Mouse (Mus musculus): ENCODE measurements at regions not wholly inside any gene's neighbourhood (a gene's known extent, or its start where the extent isn't known, plus 50 kb on each side); places are given as distances from the start of the nearest gene placed in this dataset.

GRCm38 (mm10) chr1:55874868-55875144, 469.1 kb downstream of the Plcl1 start:
- Histone ChIP-seq H3K36me3 (ENCODE audit: control insufficient read depth, insufficient read depth, low read length) (no peaks in the 10 kb centered on the region), H3K9ac (ENCODE audit: low read depth, low read length) (no peak overlapping the region), H3K4me3 (ENCODE audit: insufficient read depth, low read depth, low read length) (no peak overlapping the region), H3K79me2 (ENCODE audit: control insufficient read depth, insufficient read depth, low read length) (no peaks in the 10 kb centered on the region), H3K4me1 (ENCODE audit: control insufficient read depth, insufficient read depth, low read length) (no peaks in the 10 kb centered on the region), H3K27me3 (ENCODE audit: control insufficient read depth, insufficient read depth, low read length) (no peaks in the 10 kb centered on the region), H3K27ac (replicated peaks; ENCODE audit: insufficient read depth, low read depth, low read length) (no peak overlapping the region)
- DNase-seq (ENCODE audit: extremely low read depth, low read depth, low spot score) = peak; percentile 16
- WGBS = 65% methylated on average over 4 of the region's 4 CpGs
- TF ChIP-seq POLR2A (IDR thresholded peaks at IDR 0.05; ENCODE audit: extremely low read depth, insufficient read depth, low read length) = no peak
- TF ChIP-seq CTCF (IDR thresholded peaks at IDR 0.05; ENCODE audit: low read depth, low read length) = peak; percentile 23; the same call in 1 of the 2 replicates

GRCm38 (mm10) chr1:55884576-55884975, 478.9 kb downstream of the Plcl1 start:
- H3K9ac ChIP-seq (ENCODE audit: low read depth, low read length) = no peak overlapping the region
- H3K27ac ChIP-seq (replicated peaks; ENCODE audit: insufficient read depth, low read depth, low read length) = no peak overlapping the region
- no peak for DNase-seq (ENCODE audit: extremely low read depth, low read depth, low spot score)
- TF ChIP-seq CTCF (IDR thresholded peaks at IDR 0.05; ENCODE audit: low read depth, low read length) (no peak), POLR2A (IDR thresholded peaks at IDR 0.05; ENCODE audit: extremely low read depth, insufficient read depth, low read length) (no peak)
- H3K4me3 ChIP-seq (ENCODE audit: insufficient read depth, low read depth, low read length) = no peak overlapping the region
- no peaks in the 10 kb centered on the region for H3K4me1 ChIP-seq (ENCODE audit: control insufficient read depth, insufficient read depth, low read length)
- no peaks in the 10 kb centered on the region for H3K27me3 ChIP-seq (ENCODE audit: control insufficient read depth, insufficient read depth, low read length)
- H3K79me2 ChIP-seq (ENCODE audit: control insufficient read depth, insufficient read depth, low read length) = no peaks in the 10 kb centered on the region
- H3K36me3 ChIP-seq (ENCODE audit: control insufficient read depth, insufficient read depth, low read length) = no peaks in the 10 kb centered on the region

- H3K9ac ChIP-seq (ENCODE audit: low read depth, low read length) = no peak overlapping the region
- H3K4me3 ChIP-seq (ENCODE audit: insufficient read depth, low read depth, low read length) = no peak overlapping the region
- TF ChIP-seq POLR2A (IDR thresholded peaks at IDR 0.05; ENCODE audit: extremely low read depth, insufficient read depth, low read length) (no peak), CTCF (IDR thresholded peaks at IDR 0.05; ENCODE audit: low read depth, low read length) (peak; percentile 37)
- WGBS = 24% methylated on average over 5 of the region's 5 CpGs
- no peak for DNase-seq (ENCODE audit: extremely low read depth, low read depth, low spot score)
- H3K4me1 ChIP-seq (ENCODE audit: control insufficient read depth, insufficient read depth, low read length) = no peaks in the 10 kb centered on the region
- no peak overlapping the region for H3K27ac ChIP-seq (replicated peaks; ENCODE audit: insufficient read depth, low read depth, low read length)
- H3K36me3 ChIP-seq (ENCODE audit: control insufficient read depth, insufficient read depth, low read length) = no peaks in the 10 kb centered on the region
- no peaks in the 10 kb centered on the region for H3K27me3 ChIP-seq (ENCODE audit: control insufficient read depth, insufficient read depth, low read length)
- H3K79me2 ChIP-seq (ENCODE audit: control insufficient read depth, insufficient read depth, low read length) = no peaks in the 10 kb centered on the region
These were observed 480.8 kb downstream of the Plcl1 start for GRCm38 (mm10) chr1:55886383-55887070.

- H3K4me1 ChIP-seq (ENCODE audit: control insufficient read depth, insufficient read depth, low read length) = no peaks in the 10 kb centered on the region
- H3K4me3 ChIP-seq (ENCODE audit: insufficient read depth, low read depth, low read length) = no peak overlapping the region
- 45% methylated on average over 7 of the region's 7 CpGs for WGBS
- no peak overlapping the region for H3K9ac ChIP-seq (ENCODE audit: low read depth, low read length)
- H3K79me2 ChIP-seq (ENCODE audit: control insufficient read depth, insufficient read depth, low read length) = no peaks in the 10 kb centered on the region
- H3K27me3 ChIP-seq (ENCODE audit: control insufficient read depth, insufficient read depth, low read length) = no peaks in the 10 kb centered on the region
- no peak overlapping the region for H3K27ac ChIP-seq (replicated peaks; ENCODE audit: insufficient read depth, low read depth, low read length)
- H3K36me3 ChIP-seq (ENCODE audit: control insufficient read depth, insufficient read depth, low read length) = no peaks in the 10 kb centered on the region
- no peak for TF ChIP-seq POLR2A (IDR thresholded peaks at IDR 0.05; ENCODE audit: extremely low read depth, insufficient read depth, low read length)
- TF ChIP-seq CTCF (IDR thresholded peaks at IDR 0.05; ENCODE audit: low read depth, low read length) = no peak
- DNase-seq (ENCODE audit: extremely low read depth, low read depth, low spot score) = no peak
These were observed 481.7 kb downstream of the Plcl1 start for GRCm38 (mm10) chr1:55887386-55887785.

GRCm38 (mm10) chr1:55888711-55889366, 483.1 kb downstream of the Plcl1 start:
- 63% methylated on average over 17 of the region's 17 CpGs for WGBS
- H3K4me3 ChIP-seq (ENCODE audit: insufficient read depth, low read depth, low read length) = no peak overlapping the region

GRCm38 (mm10) chr1:55890511-55891151, 484.9 kb downstream of the Plcl1 start:
- H3K4me3 ChIP-seq (ENCODE audit: insufficient read depth, low read depth, low read length) = no peak overlapping the region
- no peaks in the 10 kb centered on the region for H3K79me2 ChIP-seq (ENCODE audit: control insufficient read depth, insufficient read depth, low read length)
- no peak for TF ChIP-seq POLR2A (IDR thresholded peaks at IDR 0.05; ENCODE audit: extremely low read depth, insufficient read depth, low read length)
- no peak for TF ChIP-seq CTCF (IDR thresholded peaks at IDR 0.05; ENCODE audit: low read depth, low read length)
- H3K4me1 ChIP-seq (ENCODE audit: control insufficient read depth, insufficient read depth, low read length) = no peaks in the 10 kb centered on the region
- no peak overlapping the region for H3K9ac ChIP-seq (ENCODE audit: low read depth, low read length)
- no peaks in the 10 kb centered on the region for H3K27me3 ChIP-seq (ENCODE audit: control insufficient read depth, insufficient read depth, low read length)
- 50% methylated on average over 15 of the region's 15 CpGs for WGBS
- H3K27ac ChIP-seq (replicated peaks; ENCODE audit: insufficient read depth, low read depth, low read length) = no peak overlapping the region
- no peak for DNase-seq (ENCODE audit: extremely low read depth, low read depth, low spot score)
- no peaks in the 10 kb centered on the region for H3K36me3 ChIP-seq (ENCODE audit: control insufficient read depth, insufficient read depth, low read length)

More at GRCm38 (mm10) chr1:55888711-55889366, 483.1 kb downstream of the Plcl1 start:
- H3K27me3 ChIP-seq (ENCODE audit: control insufficient read depth, insufficient read depth, low read length) = no peaks in the 10 kb centered on the region
- TF ChIP-seq CTCF (IDR thresholded peaks at IDR 0.05; ENCODE audit: low read depth, low read length) (no peak), POLR2A (IDR thresholded peaks at IDR 0.05; ENCODE audit: extremely low read depth, insufficient read depth, low read length) (no peak)
- DNase-seq (ENCODE audit: extremely low read depth, low read depth, low spot score) = no peak
- H3K79me2 ChIP-seq (ENCODE audit: control insufficient read depth, insufficient read depth, low read length) = no peaks in the 10 kb centered on the region
- H3K27ac ChIP-seq (replicated peaks; ENCODE audit: insufficient read depth, low read depth, low read length) = no peak overlapping the region
- H3K36me3 ChIP-seq (ENCODE audit: control insufficient read depth, insufficient read depth, low read length) = no peaks in the 10 kb centered on the region
- no peaks in the 10 kb centered on the region for H3K4me1 ChIP-seq (ENCODE audit: control insufficient read depth, insufficient read depth, low read length)
- no peak overlapping the region for H3K9ac ChIP-seq (ENCODE audit: low read depth, low read length)
